Mouse (Mus musculus): ENCODE data around the gene Nqo2.
"Not testable (repeated sequence)": the region's sequence is repeated elsewhere in the genome, so short reads cannot be mapped to it uniquely, and the experiment has no call there.

DNA sequence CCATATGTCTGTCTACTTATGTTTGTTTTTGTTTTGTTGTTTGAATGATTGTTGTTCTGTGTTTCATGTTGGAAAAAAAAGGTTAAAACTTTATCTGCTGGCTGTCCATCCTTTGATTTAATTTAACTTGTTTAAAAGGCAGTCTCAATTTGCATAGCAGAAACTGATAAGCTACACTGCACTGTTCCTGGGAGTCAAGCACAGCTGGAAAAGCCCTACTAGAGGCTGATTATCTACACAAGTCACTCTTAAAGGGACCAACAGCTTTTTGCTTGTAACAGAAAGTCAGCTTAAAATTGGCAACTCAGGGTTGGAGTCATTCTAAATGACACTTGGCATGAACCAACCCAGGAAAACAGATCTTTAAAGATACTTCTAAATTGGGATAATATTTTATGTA, 26.9 kb upstream of the Nqo2 start:
- not testable (repeated sequence) for TF ChIP-seq CTCF (IDR thresholded peaks at IDR 0.05); POLR2A (IDR thresholded peaks at IDR 0.05; ENCODE audit: insufficient read depth, low read depth, low read length); EP300 (IDR thresholded peaks at IDR 0.05; ENCODE audit: insufficient read depth, low read depth, low read length)
